Mouse (Mus musculus) kidney, embryonic 14.5 days (tissue): ENCODE measurements around the gene Derl2. TPM values are rescaled to one million over a fixed set of nuclear protein-coding genes. Genes with fewer than 3 reads are reported as not detected.

Experiments used
- ATAC-seq: fragments of 200-750 bp; cut with Nextera tagmentation; 2 replicates; pipeline ENCODE4 v1.8.0; 2017; ENCODE audit warnings: moderate number of reproducible peaks, mild to moderate bottlenecking, moderate TSS enrichment, moderate library complexity; ENCODE audit not compliant: low FRiP score, low TSS enrichment
- H3K27ac ChIP-seq: fragments of 300-500 bp; sonication (generic); 2 replicates; pipeline ENCODE4 v1.5.1; 2014; ENCODE audit warnings: low read depth, mild to moderate bottlenecking, low read length, moderate library complexity, mixed read lengths
- H3K27me3 ChIP-seq: fragments of 300-500 bp; sonication (generic); 2 replicates; pipeline ENCODE4 v1.6.1; 2014; ENCODE audit warnings: mild to moderate bottlenecking, low read length; ENCODE audit not compliant: control insufficient read depth, insufficient read depth
- H3K36me3 ChIP-seq: fragments of 300-500 bp; sonication (generic); 2 replicates; pipeline ENCODE4 v1.6.1; 2014; ENCODE audit warnings: low read length, mixed read lengths; ENCODE audit not compliant: control insufficient read depth, insufficient read depth
- H3K4me1 ChIP-seq: fragments of 300-500 bp; sonication (generic); 2 replicates; pipeline ENCODE4 v1.6.1; 2014; ENCODE audit warnings: low read length, mixed read lengths; ENCODE audit not compliant: control insufficient read depth, insufficient read depth
- H3K4me2 ChIP-seq: fragments of 300-500 bp; sonication (generic); replicated peaks from 2 replicates; pipeline ENCODE4 v1.6.1; 2014; ENCODE audit warnings: low read depth, mild to moderate bottlenecking, low read length
- H3K4me3 ChIP-seq: fragments of 300-500 bp; sonication (generic); 2 replicates; pipeline ENCODE4 v1.5.1; 2014; ENCODE audit warnings: mild to moderate bottlenecking, low read length
- H3K9ac ChIP-seq: fragments of 300-500 bp; sonication (generic); 2 replicates; pipeline ENCODE4 v1.6.1; 2014; ENCODE audit warnings: low read depth, mild to moderate bottlenecking, low read length, moderate library complexity
- H3K9me3 ChIP-seq: fragments of 300-500 bp; sonication (generic); 2 replicates; pipeline ENCODE4 v1.6.1; 2016; ENCODE audit warnings: low read length; ENCODE audit not compliant: control insufficient read depth
- WGBS: fragments of 180-500 bp; shearing (Covaris S2); extraction: QIAGEN DNeasy Blood & Tissue Kit; methylation state at CpG from one replicate; pipeline ENCODE4 v1.1.7; 2014; 5-methylcytosine and 5-hydroxymethylcytosine counted together
- polyA plus RNA-seq: library from polyadenylated mRNA; unstranded; fragments of >200 nt; fragmentation: Nextera tagmentation; extraction: Ambion mirVana; gene quantifications from 2 replicates; pipeline ENCODE4 v1.2.1, GENCODE M21; 2014

Derl2 gene
- 37.3 and 42.7 TPM in 2 replicates for polyA plus RNA-seq

DNA sequence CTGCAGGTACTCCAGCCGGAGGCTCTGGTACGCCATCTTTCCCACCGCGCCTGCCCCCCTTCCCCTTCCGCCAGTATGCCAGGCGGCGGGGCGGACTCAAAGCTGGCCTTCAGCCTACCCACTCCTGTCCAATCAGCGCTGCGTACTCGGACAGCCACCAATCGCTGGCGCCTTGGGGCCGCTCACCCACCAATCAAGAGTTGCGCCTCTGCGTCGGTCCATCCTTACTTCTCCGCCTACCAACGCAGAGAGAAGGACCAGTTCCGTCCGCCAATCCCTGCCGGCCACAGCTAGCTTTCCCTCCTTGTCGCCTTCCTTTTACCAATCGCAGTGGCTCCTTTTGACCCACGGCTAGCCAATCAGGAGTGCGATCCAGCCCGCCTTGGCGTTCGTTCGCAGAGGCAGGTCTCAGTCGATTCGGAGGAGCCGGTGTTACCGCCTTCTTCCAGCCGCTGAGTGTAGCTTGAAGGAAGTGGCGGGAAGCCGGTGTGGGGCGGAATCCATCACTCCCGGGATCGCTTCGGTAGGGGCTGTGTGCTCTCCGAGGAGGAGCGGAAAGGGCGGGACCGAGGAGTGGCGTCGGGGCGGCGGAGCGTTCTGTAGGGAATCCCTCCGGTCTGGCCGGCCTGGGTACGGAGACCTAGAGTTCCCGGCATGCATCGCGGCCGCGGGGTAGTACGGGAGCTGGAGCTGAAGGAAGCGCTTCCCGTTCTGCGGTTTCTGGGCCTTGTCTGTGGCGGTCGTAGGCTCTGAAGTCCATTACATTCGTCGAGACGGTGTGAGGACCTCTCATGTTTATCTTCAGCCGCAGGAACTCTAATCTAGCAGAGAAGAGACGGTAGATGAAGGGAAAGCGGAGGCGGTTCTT, at the start of gene Derl2, which contains the start of gene Mis12:
TSS of gene Derl2 (minus strand) at position 641 of the 868 bp plus-strand sequence.
TSS of gene Mis12 (plus strand) at position 411 of the 868 bp plus-strand sequence.
- Histone ChIP-seq H3K4me2 (peak within 1 kb of the TSS; percentile 88), H3K4me1 (peaks cover 10% of the 10 kb centered on the region; the same call in 1 of the 2 replicates), H3K4me3 (peak within 1 kb of the TSS; percentile 85), H3K9me3 (no peaks in the 10 kb centered on the region), H3K36me3 (peaks cover 23% of the 10 kb centered on the region; the same call in 1 of the 2 replicates), H3K9ac (peak within 1 kb of the TSS; percentile 88), H3K27me3 (no peaks in the 10 kb centered on the region), H3K27ac (peak within 1 kb of the TSS; percentile 88)
- peak; percentile 100 for ATAC-seq
- WGBS: under 1% methylated on average over 71 of the region's 71 CpGs

GRCm38 (mm10) chr11:71052554-71052953, 32.9 kb upstream of the Derl2 start:
- no peak overlapping the region for H3K4me2 ChIP-seq
- ATAC-seq: no peak
- WGBS: 0% methylated on average over 1 of the region's 1 CpGs

DNA sequence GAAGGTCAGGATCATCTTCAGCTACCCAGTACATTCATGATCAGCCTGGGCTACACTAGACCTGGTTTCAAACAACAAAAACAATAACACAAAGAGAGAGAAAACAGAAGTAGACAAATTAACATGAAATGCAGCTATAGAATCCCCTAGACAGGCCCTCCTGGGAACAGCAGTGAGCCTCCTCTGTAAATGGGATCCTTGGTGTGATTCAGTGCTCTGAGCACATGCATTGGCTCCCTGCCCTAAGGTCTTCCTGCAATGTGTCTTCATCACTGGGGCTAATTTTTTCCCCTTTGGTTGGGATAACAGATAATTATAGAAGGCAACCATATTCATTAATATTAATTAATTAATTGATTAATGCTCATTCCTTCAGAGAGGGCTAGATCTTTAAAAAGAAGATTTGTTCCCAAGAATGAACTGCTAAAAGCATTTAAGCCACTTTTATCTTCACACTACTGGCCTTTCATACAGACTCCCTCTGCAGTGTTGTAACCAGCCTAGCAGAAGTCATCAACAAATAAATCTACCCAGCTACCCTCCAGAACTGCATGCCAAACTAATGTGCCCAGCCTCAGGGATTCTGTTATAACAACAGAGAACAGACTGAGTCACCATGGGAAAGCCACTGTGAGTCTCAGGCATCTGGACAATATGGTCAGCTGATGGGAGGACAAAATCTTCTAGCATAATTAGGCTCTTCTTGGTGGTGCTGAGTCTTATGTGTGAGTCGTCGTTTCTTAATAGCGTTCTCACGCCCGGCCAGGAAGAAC, 20.1 kb upstream of the Derl2 start:
- Histone ChIP-seq H3K4me2 (no peak overlapping the region), H3K9ac (no peak overlapping the region), H3K4me1 (no peaks in the 10 kb centered on the region), H3K27ac (no peak overlapping the region), H3K9me3 (no peaks in the 10 kb centered on the region), H3K36me3 (no peaks in the 10 kb centered on the region), H3K4me3 (no peak overlapping the region), H3K27me3 (no peaks in the 10 kb centered on the region)
- ATAC-seq: no peak
- 95% methylated on average over 5 of the region's 5 CpGs for WGBS

More at GRCm38 (mm10) chr11:71052554-71052953, 32.9 kb upstream of the Derl2 start:
- H3K4me1 ChIP-seq: no peaks in the 10 kb centered on the region
- H3K9me3 ChIP-seq: no peaks in the 10 kb centered on the region
- no peak overlapping the region for H3K4me3 ChIP-seq
- H3K27me3 ChIP-seq: no peaks in the 10 kb centered on the region
- H3K27ac ChIP-seq: no peak overlapping the region
- H3K36me3 ChIP-seq: no peaks in the 10 kb centered on the region
- no peak overlapping the region for H3K9ac ChIP-seq

- H3K36me3 ChIP-seq: peaks cover 2% of the 10 kb centered on the region
- peak within 1 kb of the TSS; percentile 44 for H3K4me3 ChIP-seq
- H3K27me3 ChIP-seq: no peaks in the 10 kb centered on the region
- WGBS: 1% methylated on average over 27 of the region's 31 CpGs
- H3K4me2 ChIP-seq: peak within 1 kb of the TSS; percentile 83
- ATAC-seq: peak; percentile 97
- peak within 1 kb of the TSS; percentile 66; the same call in 1 of the 2 replicates for H3K27ac ChIP-seq
- no peaks in the 10 kb centered on the region for H3K9me3 ChIP-seq
- peaks cover 13% of the 10 kb centered on the region; the same call in 1 of the 2 replicates for H3K4me1 ChIP-seq
- H3K9ac ChIP-seq: peak within 1 kb of the TSS; percentile 69
Observed at GRCm38 (mm10) chr11:71033163-71033761, 13.6 kb upstream of the Derl2 start, which contains the start of gene 6330403K07Rik. Gene 6330403K07Rik, minus strand, starts transcription at chr11:71033513.

- no peaks in the 10 kb centered on the region for H3K27me3 ChIP-seq
- H3K4me2 ChIP-seq: peak overlapping the region; percentile 83
- WGBS: 4% methylated on average over 26 of the region's 26 CpGs
Observed at GRCm38 (mm10) chr11:71032491-71033162, 13.0 kb upstream of the Derl2 start.

GRCm38 (mm10) chr11:71032070-71032469, 12.4 kb upstream of the Derl2 start:
- 59% methylated on average over 7 of the region's 7 CpGs for WGBS
- ATAC-seq: no peak
- peaks cover 13% of the 10 kb centered on the region; the same call in 1 of the 2 replicates for H3K4me1 ChIP-seq
- no peaks in the 10 kb centered on the region for H3K27me3 ChIP-seq
- peak overlapping the region; percentile 44 for H3K4me3 ChIP-seq
- H3K36me3 ChIP-seq: peaks cover 12% of the 10 kb centered on the region
- no peaks in the 10 kb centered on the region for H3K9me3 ChIP-seq
- peak overlapping the region; percentile 69; the same call in 1 of the 2 replicates for H3K9ac ChIP-seq
- H3K4me2 ChIP-seq: peak overlapping the region; percentile 83
- H3K27ac ChIP-seq: peak overlapping the region; percentile 66; the same call in 1 of the 2 replicates

More at GRCm38 (mm10) chr11:71032491-71033162, 13.0 kb upstream of the Derl2 start:
- H3K4me1 ChIP-seq: peaks cover 13% of the 10 kb centered on the region; the same call in 1 of the 2 replicates
- no peaks in the 10 kb centered on the region for H3K9me3 ChIP-seq
- peak overlapping the region; percentile 44 for H3K4me3 ChIP-seq
- peak overlapping the region; percentile 69 for H3K9ac ChIP-seq
- H3K36me3 ChIP-seq: peaks cover 8% of the 10 kb centered on the region
- no peak for ATAC-seq
- peak overlapping the region; percentile 66; the same call in 1 of the 2 replicates for H3K27ac ChIP-seq

- WGBS: 76% methylated on average over 3 of the region's 3 CpGs
- Histone ChIP-seq H3K9ac (no peak overlapping the region), H3K27me3 (no peaks in the 10 kb centered on the region), H3K36me3 (peaks cover 38% of the 10 kb centered on the region), H3K9me3 (no peaks in the 10 kb centered on the region), H3K27ac (no peak overlapping the region), H3K4me1 (peaks cover 13% of the 10 kb centered on the region; the same call in 1 of the 2 replicates), H3K4me2 (no peak overlapping the region), H3K4me3 (no peak overlapping the region)
- no peak for ATAC-seq
Observed at GRCm38 (mm10) chr11:71029403-71030118, 9.9 kb upstream of the Derl2 start.
